Mouse (Mus musculus) megakaryocyte progenitor cell, adult 5-6 weeks (primary cell): Measurements from ENCODE around the gene 1700086D15Rik. TPM values are rescaled to one million over a fixed set of nuclear protein-coding genes. Genes with fewer than 3 reads are reported as not detected.

Source experiments
- ATAC-seq: replicated peaks from 2 replicates; pipeline ENCODE4 v1.8.0; 2016; ENCODE audit warnings: mild to moderate bottlenecking, moderate TSS enrichment, inconsistent platforms; ENCODE audit not compliant: poor library complexity
- total RNA-seq, 2 experiments: library from RNA; stranded (forward) in 1 of 2; stranded (reverse) in 1 of 2; fragments of 157-497, 149-512 nt in 1 of 2; fragments of 200-1000 nt in 1 of 2; gene quantifications; 2 replicates each; pipeline versions ENCODE4 v1.2.3 to v1.2.4; 2015 to 2017

The 1700086D15Rik gene
- total RNA-seq, 2 experiments from 2014 or later = not detected

DNA sequence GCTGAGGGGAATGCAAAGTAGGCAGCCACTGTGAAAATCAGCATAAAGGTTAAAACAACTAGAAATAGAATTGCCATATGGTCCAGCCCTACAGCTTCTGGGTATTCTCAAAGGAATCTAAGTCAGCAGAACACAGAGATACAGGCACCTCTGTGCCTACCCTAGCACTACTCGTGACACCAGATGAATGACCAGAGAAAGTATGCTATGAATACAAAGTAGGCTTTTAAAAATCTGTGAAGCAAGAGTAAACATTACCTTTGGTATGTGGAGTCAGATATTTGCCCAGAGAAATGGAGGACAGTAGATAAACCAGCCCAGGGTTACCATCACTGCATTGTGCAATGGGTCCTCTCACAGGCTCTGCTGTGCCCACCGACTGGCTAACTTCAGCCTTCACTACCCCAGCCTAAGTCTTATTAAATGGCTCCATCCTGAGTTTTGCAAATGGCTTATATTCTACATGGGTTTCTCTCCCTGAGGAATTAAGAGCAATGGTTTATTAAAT lies 22.5 kb downstream of the 1700086D15Rik start:
- no peak for ATAC-seq

GRCm38 (mm10) chr11:65135251-65135739 lies 24.4 kb downstream of the 1700086D15Rik start:
- ATAC-seq = no peak

- ATAC-seq = no peak
Observed at GRCm38 (mm10) chr11:65133661-65134060, 26.0 kb downstream of the 1700086D15Rik start.

GRCm38 (mm10) chr11:65129110-65129509 lies 30.6 kb downstream of the 1700086D15Rik start:
- no peak for ATAC-seq

DNA sequence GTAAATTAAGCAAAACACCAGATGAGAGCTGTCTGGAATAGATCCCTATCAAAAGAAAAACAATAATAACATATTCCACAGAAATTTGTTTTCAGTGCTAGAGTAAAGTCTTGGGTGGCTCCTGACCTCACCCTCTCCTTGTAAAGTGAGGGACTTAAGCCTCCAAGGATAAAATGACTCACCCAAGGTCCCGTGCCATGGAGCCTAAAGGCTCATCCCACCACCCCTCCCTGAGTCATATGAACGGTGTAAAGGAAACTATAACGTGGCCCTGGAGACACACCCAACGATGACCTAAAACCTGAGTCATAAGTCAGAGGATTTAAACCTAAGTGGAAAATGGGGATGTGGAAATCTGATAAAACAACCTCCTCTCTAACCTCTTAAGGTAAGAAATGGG lies 31.0 kb downstream of the 1700086D15Rik start:
- no peak for ATAC-seq

DNA sequence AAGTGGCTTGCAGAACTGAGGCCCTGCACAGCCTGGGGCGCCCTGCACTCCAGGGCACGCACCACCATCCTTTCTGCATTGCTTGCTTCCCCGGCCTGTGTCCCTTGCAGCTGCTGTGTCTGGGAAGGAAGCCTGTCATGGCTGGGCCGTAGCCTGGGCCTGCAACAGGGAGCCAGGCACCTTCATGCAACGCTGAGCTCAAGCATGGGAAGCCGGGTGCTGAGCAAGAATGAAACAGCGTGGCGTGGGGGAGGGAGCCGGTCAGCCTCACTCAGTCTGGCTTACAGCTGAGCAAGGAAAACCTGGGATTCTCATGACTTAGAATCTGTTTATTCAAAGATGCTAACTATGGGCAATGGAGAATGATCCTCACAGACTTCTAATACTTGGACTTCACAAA lies 33.1 kb downstream of the 1700086D15Rik start:
- no peak for ATAC-seq

DNA sequence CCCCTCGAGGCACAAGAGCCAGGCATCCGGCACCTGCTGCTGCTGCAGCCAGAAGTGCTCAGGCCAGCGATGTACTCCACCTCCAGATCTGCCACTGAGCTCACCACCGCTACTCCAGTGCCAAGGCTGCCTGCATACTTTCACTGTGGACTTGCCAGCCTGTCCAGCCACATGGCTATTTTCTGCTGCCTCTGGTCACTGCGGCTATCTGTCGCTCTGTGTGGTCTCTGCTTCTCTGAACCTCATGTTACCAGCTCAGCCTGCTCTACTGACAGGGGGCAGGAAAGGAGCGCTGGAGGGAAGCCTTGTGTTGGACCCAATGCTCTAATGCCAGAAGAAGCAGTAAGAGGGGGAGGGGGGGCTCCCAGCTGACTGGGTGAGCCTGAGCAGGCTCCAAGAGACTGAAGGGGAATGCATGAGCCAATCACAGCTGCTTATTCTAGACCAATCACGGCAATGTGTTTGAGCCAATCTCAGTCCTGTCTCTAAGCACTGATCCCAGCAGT lies 34.7 kb downstream of the 1700086D15Rik start:
- no peak for ATAC-seq

DNA sequence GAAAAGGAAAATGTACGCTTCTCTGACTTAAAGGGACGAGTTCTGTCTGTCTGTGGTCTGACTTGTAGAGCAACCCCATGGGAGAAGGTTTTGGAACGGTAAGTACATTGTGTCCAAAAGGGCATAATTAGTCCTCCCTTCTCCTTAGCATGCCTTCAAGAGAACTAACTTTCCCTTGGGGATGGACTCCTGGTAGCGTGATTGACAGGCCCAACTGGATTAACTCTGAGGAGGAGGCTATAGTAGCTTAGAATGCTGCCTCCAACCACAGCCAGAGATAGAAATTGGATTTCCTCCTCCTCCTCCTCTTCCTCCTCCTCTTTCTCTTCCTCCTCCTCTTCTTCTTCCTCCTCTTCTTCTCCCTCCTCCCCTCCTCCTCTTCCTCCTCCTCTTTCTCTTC lies 39.4 kb downstream of the 1700086D15Rik start:
- no peak for ATAC-seq

GRCm38 (mm10) chr11:65115811-65116210 lies 43.9 kb downstream of the 1700086D15Rik start:
- no peak for ATAC-seq

DNA sequence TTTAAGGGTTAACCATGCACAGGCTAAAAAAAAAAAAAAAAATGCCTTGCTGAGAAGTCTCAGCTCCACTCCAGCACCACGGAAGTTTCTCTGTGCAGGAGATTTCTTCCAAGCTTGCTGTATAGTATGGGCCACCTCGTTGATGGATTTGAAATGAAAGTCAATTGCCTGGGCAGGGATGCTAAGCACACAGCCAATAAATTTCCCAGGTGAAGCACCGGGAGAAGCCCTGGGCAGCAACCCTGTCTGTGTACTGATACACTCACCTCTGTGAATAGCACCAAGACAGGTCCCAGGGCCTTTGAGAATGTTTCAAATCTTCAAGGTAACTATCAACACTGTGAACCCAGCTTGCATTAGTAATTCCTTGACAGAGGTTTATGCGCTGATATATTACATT lies 47.6 kb downstream of the 1700086D15Rik start:
- ATAC-seq = no peak

DNA sequence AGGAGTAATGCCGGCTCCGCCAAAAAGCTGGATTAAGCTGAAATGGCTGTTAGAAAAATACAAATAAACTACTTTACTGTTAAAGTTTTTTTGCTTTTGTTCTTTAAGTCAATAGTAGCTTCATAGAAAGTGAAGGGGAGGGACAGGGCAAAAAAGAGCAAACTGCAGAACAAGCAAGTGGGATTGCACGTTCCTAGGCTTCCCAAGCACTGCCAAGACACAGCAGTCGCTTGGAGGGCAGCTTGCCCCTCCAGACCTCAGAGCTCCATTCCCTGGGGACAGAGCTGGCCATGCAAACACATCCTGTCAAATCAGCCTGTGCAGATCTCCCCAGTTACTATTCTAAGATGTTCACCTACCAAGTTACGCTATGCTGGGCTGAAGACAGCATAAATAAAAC lies 48.0 kb downstream of the 1700086D15Rik start:
- ATAC-seq = no peak

DNA sequence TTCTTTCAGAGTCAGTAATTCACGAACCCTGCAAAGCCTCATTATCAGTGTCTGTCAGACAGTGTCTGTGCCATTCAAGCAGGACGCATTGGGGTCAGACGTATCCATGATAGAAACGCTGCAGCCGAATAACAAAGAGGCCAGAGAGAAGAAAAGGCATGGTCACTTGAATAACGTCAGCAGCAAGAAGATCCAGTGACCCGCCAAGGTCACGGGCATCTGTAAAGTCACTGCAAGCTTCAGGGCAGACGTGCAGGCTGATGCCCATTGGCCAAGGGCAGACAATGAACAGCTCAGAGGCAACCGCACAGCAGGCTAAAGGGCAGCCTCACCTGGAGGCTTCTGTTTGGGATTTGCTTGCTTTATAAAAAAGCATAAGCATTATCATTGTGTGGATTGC lies 49.6 kb downstream of the 1700086D15Rik start:
- ATAC-seq = no peak

DNA sequence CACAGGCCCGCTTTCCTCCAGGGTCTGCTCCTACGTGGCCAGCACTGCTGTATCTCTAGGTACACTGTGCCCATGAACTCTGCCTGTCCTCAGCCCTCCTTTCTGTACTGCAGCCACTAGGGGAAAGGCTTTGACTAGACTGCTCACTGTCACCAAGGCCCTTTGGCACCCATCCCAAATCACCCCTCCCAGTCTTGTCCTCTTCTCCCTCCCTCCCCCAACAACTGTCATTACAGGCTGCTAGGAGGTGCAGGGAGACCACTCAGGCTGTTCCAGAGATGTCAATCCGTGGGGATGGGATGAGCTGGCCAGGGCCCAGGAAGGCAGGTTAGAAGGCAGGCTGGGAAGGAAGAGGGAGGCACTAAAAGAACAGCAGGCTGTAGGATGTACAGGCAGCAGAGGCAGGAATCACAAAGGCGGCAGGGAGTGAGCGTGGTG lies 51.9 kb downstream of the 1700086D15Rik start:
- ATAC-seq = no peak

GRCm38 (mm10) chr11:65107151-65107550 lies 52.5 kb downstream of the 1700086D15Rik start:
- no peak for ATAC-seq

DNA sequence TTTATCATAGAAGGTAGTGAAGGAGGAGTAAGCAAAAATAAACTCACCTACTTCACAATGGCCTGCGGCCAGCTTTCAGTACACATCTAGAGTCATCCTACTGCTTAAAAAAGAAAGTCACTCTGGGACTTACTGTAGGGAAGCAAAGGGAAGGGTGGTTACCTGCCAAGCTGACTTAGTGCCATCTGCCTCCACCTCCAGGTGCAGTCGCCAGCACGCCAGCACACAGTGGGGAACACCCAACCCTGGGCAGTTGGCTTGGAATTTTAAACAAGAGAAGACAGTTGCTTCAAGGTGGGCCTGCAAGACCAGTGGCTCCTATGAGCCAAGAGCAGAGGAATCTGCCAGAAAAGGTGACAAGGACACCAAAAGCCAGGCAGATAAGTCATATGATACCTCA lies 55.6 kb downstream of the 1700086D15Rik start:
- ATAC-seq = no peak

Other genes starting within 250 kb of the 1700086D15Rik start
- 16.4 and 18.8 TPM in 2 replicates for gene Elac2, start 180.9 kb downstream of the 1700086D15Rik start, total RNA-seq (2015)
- gene Elac2, start 180.9 kb downstream of the 1700086D15Rik start, total RNA-seq (2017) = 35.3 and 39.2 TPM in 2 replicates
- not detected in 2 replicates for gene Arhgap44, start 3.1 kb upstream of the 1700086D15Rik start, total RNA-seq (2015)
- not detected in 2 replicates for gene Arhgap44, start 3.1 kb upstream of the 1700086D15Rik start, total RNA-seq (2017)
- not detected in 2 replicates for gene Myocd, start 110.1 kb upstream of the 1700086D15Rik start, total RNA-seq (2015)
- gene Myocd, start 110.1 kb upstream of the 1700086D15Rik start, total RNA-seq (2017) = not detected in 2 replicates